Mouse (Mus musculus) leukemia stem cell, adult 10-12 weeks (primary cell): ENCODE results near the gene Cog8. TPM values are rescaled to one million over a fixed set of nuclear protein-coding genes. Genes with fewer than 3 reads are reported as not detected.

Experiments
- polyA plus RNA-seq: library from polyadenylated mRNA; stranded (reverse); fragments of >175 nt; gene quantifications from 2 replicates; pipeline ENCODE4 v1.2.3, GENCODE M21; 2012; ENCODE audit warnings: low replicate concordance

Cog8 gene
- 16.6 and 19.9 TPM in 2 replicates for polyA plus RNA-seq

GRCm38 (mm10) chr8:107056076-107056972 lies at the start of gene Cog8, which contains the start of gene Nip7:
Cog8 (minus strand) TSS chr8:107056689.
Nip7 (plus strand) TSS chr8:107056877.

GRCm38 (mm10) chr8:107096366-107097036 lies 40.0 kb upstream of the Cog8 start, which contains the start of gene Terf2:
Terf2 (minus strand) TSS chr8:107096547.

GRCm38 (mm10) chr8:107065511-107066496 lies 9.3 kb upstream of the Cog8 start, which contains the start of gene Tmed6:
Tmed6 (minus strand) TSS chr8:107065644.

GRCm38 (mm10) chr8:107048061-107048941 lies 8.2 kb downstream of the Cog8 start, which contains the start of gene Pdf:
Pdf (minus strand) TSS chr8:107048614.

GRCm38 (mm10) chr8:107030650-107031576 lies 25.6 kb downstream of the Cog8 start, which contains the start of gene Vps4a:
Vps4a (plus strand) TSS chr8:107031222.

Other genes starting within 250 kb of the Cog8 start
- gene Has3, start 186.4 kb downstream of the Cog8 start, polyA plus RNA-seq, result not detected in 2 replicates
- 7.8 and 14.4 TPM in 2 replicates for gene Utp4, start 163.1 kb downstream of the Cog8 start, polyA plus RNA-seq
- gene Sntb2, start 120.9 kb downstream of the Cog8 start, polyA plus RNA-seq, result 1.3 and 3.1 TPM in 2 replicates
- gene Vps4a, start 25.5 kb downstream of the Cog8 start, polyA plus RNA-seq, result 12.8 and 19.3 TPM in 2 replicates
- 0.83 and 8.1 TPM in 2 replicates for gene Pdf, start 8.1 kb downstream of the Cog8 start, polyA plus RNA-seq
- 5.6 and 9.5 TPM in 2 replicates for gene Nip7, start 188 bp upstream of the Cog8 start, polyA plus RNA-seq
- gene Tmed6, start 9.0 kb upstream of the Cog8 start, polyA plus RNA-seq, result not detected in 2 replicates
- 14.6 and 15.3 TPM in 2 replicates for gene Terf2, start 39.9 kb upstream of the Cog8 start, polyA plus RNA-seq
- gene Cyb5b, start 94.0 kb upstream of the Cog8 start, polyA plus RNA-seq, result 4.6 and 6.8 TPM in 2 replicates
- gene Nfat5, start 236.8 kb upstream of the Cog8 start, polyA plus RNA-seq, result 4.0 and 6.3 TPM in 2 replicates